Mouse (Mus musculus) ovary, adult 18-20 months (tissue): ENCODE data around the gene Olfr1364.

Experiments
- DNase-seq: peaks from one replicate; pipeline ENCODE4 v3.0.0; 2022; ENCODE audit warnings: low spot score, mixed read lengths

Gene Olfr1364

DNA sequence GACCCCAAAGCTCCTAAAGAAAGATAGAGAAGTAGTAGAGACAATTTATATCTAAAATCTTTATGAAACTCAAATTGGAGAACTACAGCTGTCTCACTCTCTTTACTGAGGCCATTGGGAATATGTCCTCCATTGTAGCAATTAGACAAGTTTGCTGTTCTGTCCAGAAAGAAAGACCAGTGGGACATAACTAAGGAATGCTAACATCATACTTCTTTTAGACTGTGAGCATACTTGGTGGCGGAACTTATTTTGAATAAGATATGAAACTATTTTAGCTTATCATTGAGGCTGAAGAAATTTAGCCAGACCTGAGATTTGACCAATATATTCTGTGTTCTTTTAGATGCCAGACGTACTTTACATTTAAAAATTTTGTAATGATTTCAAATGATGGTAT, at the start of gene Olfr1364:
TSS of gene Olfr1364 (minus strand) at position 101 of the 400 bp plus-strand sequence.
- no peak for DNase-seq

DNA sequence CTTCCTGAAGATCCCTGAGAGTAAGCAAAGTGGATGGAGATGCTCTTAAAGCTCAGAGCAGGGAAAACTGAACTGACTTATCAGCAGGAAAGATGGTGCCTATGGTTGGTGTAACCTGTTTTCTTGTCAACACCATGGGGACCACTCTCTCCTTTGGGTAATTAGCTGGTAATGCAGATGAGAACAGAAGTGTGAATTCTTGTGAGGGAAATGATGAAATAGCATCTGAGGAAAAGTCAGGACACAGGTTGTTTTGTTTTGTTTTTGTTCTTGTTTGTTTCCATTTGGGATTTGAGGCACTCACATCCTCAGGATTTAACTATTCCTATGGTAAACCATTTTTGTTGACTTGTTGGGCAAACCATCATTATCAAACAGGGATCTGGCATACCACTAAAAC, 32.4 kb upstream of the Olfr1364 start, which contains the start of gene Olfr1362:
TSS of gene Olfr1362 (minus strand) at position 101 of the 400 bp plus-strand sequence.
- DNase-seq, result no peak

- no peak for DNase-seq
Measured at GRCm38 (mm10) chr13:21591618-21592017, 10.1 kb upstream of the Olfr1364 start.

- no peak for DNase-seq
Measured at GRCm38 (mm10) chr13:21559793-21560192, 21.8 kb downstream of the Olfr1364 start, which contains the start of gene Olfr1535. Olfr1535 (minus strand) TSS chr13:21559893.

DNA sequence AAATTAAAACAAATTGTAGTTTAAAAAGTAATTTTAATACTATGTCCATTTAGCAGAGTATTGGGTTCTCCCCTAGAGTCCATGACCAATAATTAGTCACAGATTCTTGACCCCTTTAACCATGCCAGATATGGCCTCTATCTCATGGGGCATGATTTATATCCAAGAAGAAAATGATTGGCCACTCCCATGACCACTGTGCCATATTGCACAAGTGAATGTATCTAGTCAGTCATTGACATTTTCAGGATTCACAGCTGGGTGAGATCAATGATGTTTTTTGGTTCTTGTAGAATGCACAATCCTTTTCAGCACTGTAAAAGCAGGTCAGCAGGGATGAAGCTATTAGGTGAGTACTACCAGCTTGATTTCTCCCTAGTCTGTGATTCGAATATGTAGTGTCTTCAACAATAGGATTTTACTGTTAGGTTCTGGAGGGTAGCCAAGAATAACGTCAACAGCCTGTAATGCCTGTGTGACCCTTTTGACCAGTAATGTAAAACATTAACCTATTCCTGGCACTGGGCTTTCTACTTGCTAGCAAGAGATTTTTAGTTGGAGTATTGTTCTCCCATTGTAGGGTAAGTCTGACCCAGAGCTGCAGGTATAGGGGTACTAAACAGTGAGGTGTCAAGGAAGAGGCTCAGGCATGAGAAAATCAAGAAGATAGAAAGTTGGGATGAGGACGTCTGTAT, 31.0 kb downstream of the Olfr1364 start:
- DNase-seq, result no peak

DNA sequence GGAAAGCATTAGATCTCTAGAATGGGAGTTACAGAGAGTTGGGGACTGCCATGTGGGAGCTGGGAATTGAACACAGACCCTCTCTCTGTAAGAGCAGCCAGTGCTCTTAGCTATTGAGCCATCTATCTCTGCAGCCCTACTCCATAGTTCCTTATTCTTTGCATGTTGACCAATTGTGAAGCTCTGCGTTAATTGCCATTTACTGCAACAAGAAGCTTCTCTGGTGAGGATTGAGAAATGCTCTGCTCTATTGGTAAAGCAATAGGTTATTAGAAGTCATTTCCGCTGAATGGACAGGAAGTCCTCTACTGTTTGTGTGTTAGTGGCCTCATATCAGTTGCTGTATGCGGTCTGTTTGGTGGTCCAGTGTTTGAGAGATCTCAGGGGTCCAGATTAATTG, 32.1 kb downstream of the Olfr1364 start:
- no peak for DNase-seq

GRCm38 (mm10) chr13:21542708-21543107, 38.9 kb downstream of the Olfr1364 start, which contains the start of gene Olfr1366:
Olfr1366 (minus strand) TSS chr13:21542808.
- no peak for DNase-seq

GRCm38 (mm10) chr13:21530781-21531201, 50.8 kb downstream of the Olfr1364 start, which contains the start of gene Zkscan8:
Zkscan8 (minus strand) TSS chr13:21531120.
- DNase-seq, result peak; percentile 78

GRCm38 (mm10) chr13:21530136-21530535, 51.4 kb downstream of the Olfr1364 start:
- no peak for DNase-seq
